Mouse (Mus musculus) hindbrain, embryonic 15.5 days (tissue): ENCODE measurements around the gene I830077J02Rik. TPM values are rescaled to one million over a fixed set of nuclear protein-coding genes. Genes with fewer than 3 reads are reported as not detected.
"Not testable (repeated sequence)": the region's sequence is repeated elsewhere in the genome, so short reads cannot be mapped to it uniquely, and the experiment has no call there.

ENCODE experiments used
- ATAC-seq: fragments of 200-750 bp; cut with Nextera tagmentation; 2 replicates; pipeline ENCODE4 v1.8.0; 2017; ENCODE audit warnings: low read depth, moderate number of reproducible peaks, moderate TSS enrichment; ENCODE audit not compliant: low FRiP score
- H3K27ac ChIP-seq: fragments of 300-500 bp; sonication (generic); replicated peaks from 2 replicates; pipeline ENCODE4 v1.5.1; 2015; ENCODE audit warnings: mild to moderate bottlenecking, inconsistent platforms
- H3K27me3 ChIP-seq: fragments of 300-500 bp; sonication (generic); 2 replicates; pipeline ENCODE4 v1.6.1; 2015; ENCODE audit warnings: control low read depth, inconsistent platforms
- H3K36me3 ChIP-seq: fragments of 300-500 bp; sonication (generic); 2 replicates; pipeline ENCODE4 v1.6.1; 2015; ENCODE audit warnings: control low read depth, inconsistent platforms
- H3K4me1 ChIP-seq: fragments of 300-500 bp; sonication (generic); replicated peaks from 2 replicates; pipeline ENCODE4 v1.6.1; 2015; ENCODE audit warnings: control low read depth, inconsistent platforms
- H3K4me2 ChIP-seq: fragments of 300-500 bp; sonication (generic); 2 replicates; pipeline ENCODE4 v1.6.1; 2015; ENCODE audit warnings: moderate library complexity, mild to moderate bottlenecking, inconsistent platforms
- H3K4me3 ChIP-seq: fragments of 300-500 bp; sonication (generic); 2 replicates; pipeline ENCODE4 v1.5.1; 2015; ENCODE audit warnings: mild to moderate bottlenecking, inconsistent platforms
- H3K9ac ChIP-seq: fragments of 300-500 bp; sonication (generic); 2 replicates; pipeline ENCODE4 v1.6.1; 2015; ENCODE audit warnings: inconsistent platforms
- H3K9me3 ChIP-seq: fragments of 300-500 bp; sonication (generic); 2 replicates; pipeline ENCODE4 v1.6.1; 2016; ENCODE audit warnings: control low read depth, inconsistent platforms
- whole genome bisulfite sequencing: fragments of 180-500 bp; shearing (Covaris S2); methylation state at CpG from one replicate; pipeline ENCODE4 v1.1.7; 2015; 5-methylcytosine and 5-hydroxymethylcytosine counted together
- polyA plus RNA-seq: library from polyadenylated mRNA; unstranded; fragments of >200 nt; fragmentation: Nextera tagmentation; extraction: Ambion mirVana; gene quantifications from 2 replicates; pipeline ENCODE4 v1.2.1, GENCODE M21; 2015

Gene I830077J02Rik
- polyA plus RNA-seq, 1 experiment from 2014 or later: 0.17 TPM

GRCm38 (mm10) chr3:105936111-105936510 lies 3.6 kb upstream of the I830077J02Rik start:
- no peak overlapping the region for H3K4me2 ChIP-seq
- no peaks in the 10 kb centered on the region for H3K4me1 ChIP-seq
- ATAC-seq: no peak
- peaks cover 9% of the 10 kb centered on the region for H3K36me3 ChIP-seq
- WGBS: 95% methylated on average over 4 of the region's 4 CpGs
- H3K4me3 ChIP-seq: no peak overlapping the region
- H3K9me3 ChIP-seq: no peaks in the 10 kb centered on the region
- no peaks in the 10 kb centered on the region for H3K27me3 ChIP-seq
- H3K27ac ChIP-seq: no peak overlapping the region
- H3K9ac ChIP-seq: no peak overlapping the region

DNA sequence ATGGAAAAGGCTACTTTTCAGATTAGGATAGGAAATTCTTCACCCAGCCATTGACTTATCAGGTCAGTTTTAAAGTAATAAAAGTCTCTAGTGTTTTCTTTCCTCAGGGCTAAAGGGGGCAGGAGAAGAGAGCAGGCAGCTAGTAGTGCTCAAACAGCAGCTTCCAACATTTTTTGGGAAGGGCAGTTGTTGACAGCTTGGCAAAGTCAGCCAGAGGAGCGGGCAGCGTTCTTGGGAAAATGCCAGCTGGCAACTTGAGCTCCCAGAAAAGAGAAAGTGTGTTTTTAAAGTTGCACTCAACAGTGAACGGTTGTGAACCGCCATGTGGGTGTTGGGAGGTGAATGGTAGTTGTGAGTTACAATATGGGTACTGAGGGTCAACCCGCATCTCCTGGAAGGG lies 2.6 kb upstream of the I830077J02Rik start:
- Histone ChIP-seq H3K36me3 (0 out of 2 replicates have a peak, but pooled peaks cover 4% of the 10 kb centered on the region), H3K4me1 (no peaks in the 10 kb centered on the region), H3K4me2 (no peak overlapping the region), H3K9ac (no peak overlapping the region), H3K27me3 (no peaks in the 10 kb centered on the region), H3K9me3 (no peaks in the 10 kb centered on the region), H3K27ac (no peak overlapping the region), H3K4me3 (no peak overlapping the region)
- no peak for ATAC-seq
- WGBS: 75% methylated on average over 5 of the region's 5 CpGs

GRCm38 (mm10) chr3:105933926-105934325 lies 1.5 kb upstream of the I830077J02Rik start:
- H3K27ac ChIP-seq: no peak overlapping the region
- H3K36me3 ChIP-seq: 0 out of 2 replicates have a peak, but pooled peaks cover 4% of the 10 kb centered on the region
- H3K4me1 ChIP-seq: no peaks in the 10 kb centered on the region
- no peak overlapping the region for H3K4me3 ChIP-seq
- no peak overlapping the region for H3K9ac ChIP-seq
- H3K9me3 ChIP-seq: no peaks in the 10 kb centered on the region
- no peak overlapping the region for H3K4me2 ChIP-seq
- no peaks in the 10 kb centered on the region for H3K27me3 ChIP-seq
- WGBS: 95% methylated on average over 6 of the region's 6 CpGs
- no peak for ATAC-seq

- no peak for ATAC-seq
- H3K9me3 ChIP-seq: no peaks in the 10 kb centered on the region
- H3K4me2 ChIP-seq: no peak overlapping the region
- no peak overlapping the region for H3K27ac ChIP-seq
- no peak overlapping the region for H3K9ac ChIP-seq
- no peaks in the 10 kb centered on the region for H3K4me1 ChIP-seq
- H3K27me3 ChIP-seq: no peaks in the 10 kb centered on the region
- 89% methylated on average over 2 of the region's 2 CpGs for WGBS
- no peaks in the 10 kb centered on the region for H3K36me3 ChIP-seq
- H3K4me3 ChIP-seq: no peak overlapping the region
Measured at GRCm38 (mm10) chr3:105931095-105931494, 1.4 kb downstream of the I830077J02Rik start.

DNA sequence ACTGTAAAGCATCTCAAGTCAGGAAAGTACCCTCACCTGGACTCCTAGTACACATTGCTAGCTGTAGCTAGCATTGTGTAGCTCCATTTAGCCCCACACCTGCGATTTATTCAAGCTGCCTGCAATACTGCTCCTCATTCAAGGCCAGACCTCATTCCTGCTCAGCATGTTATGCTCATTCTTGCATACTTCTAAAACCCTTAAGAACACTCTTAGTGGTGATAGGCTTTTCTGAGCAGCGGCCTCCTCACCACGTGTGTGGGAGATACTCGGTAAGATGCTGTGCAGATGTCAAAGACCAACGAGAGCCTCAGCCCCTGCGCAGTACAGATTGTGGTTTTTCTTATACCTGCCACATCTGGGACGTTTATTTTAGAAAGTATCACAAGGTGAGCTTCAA lies 2.6 kb downstream of the I830077J02Rik start:
- WGBS: 91% methylated on average over 7 of the region's 7 CpGs
- Histone ChIP-seq H3K4me2 (no peak overlapping the region), H3K9me3 (no peaks in the 10 kb centered on the region), H3K9ac (no peak overlapping the region), H3K27me3 (no peaks in the 10 kb centered on the region), H3K27ac (no peak overlapping the region), H3K36me3 (no peaks in the 10 kb centered on the region), H3K4me3 (no peak overlapping the region), H3K4me1 (no peaks in the 10 kb centered on the region)
- no peak for ATAC-seq

GRCm38 (mm10) chr3:105928781-105929180 lies 3.7 kb downstream of the I830077J02Rik start:
- Histone ChIP-seq H3K27ac (no peak overlapping the region), H3K9ac (no peak overlapping the region), H3K4me2 (no peak overlapping the region), H3K9me3 (no peaks in the 10 kb centered on the region), H3K36me3 (no peaks in the 10 kb centered on the region), H3K4me3 (no peak overlapping the region), H3K27me3 (no peaks in the 10 kb centered on the region), H3K4me1 (no peaks in the 10 kb centered on the region)
- WGBS: 87% methylated on average over 6 of the region's 6 CpGs
- no peak for ATAC-seq

GRCm38 (mm10) chr3:105928195-105928569 lies 4.3 kb downstream of the I830077J02Rik start:
- Histone ChIP-seq H3K4me2 (no peak overlapping the region), H3K36me3 (no peaks in the 10 kb centered on the region), H3K9me3 (no peaks in the 10 kb centered on the region), H3K4me3 (no peak overlapping the region), H3K4me1 (no peaks in the 10 kb centered on the region), H3K9ac (no peak overlapping the region), H3K27me3 (no peaks in the 10 kb centered on the region), H3K27ac (no peak overlapping the region)
- 83% methylated on average over 3 of the region's 3 CpGs for WGBS
- no peak for ATAC-seq

- no peak overlapping the region for H3K9ac ChIP-seq
- 80% methylated on average over 7 of the region's 7 CpGs for WGBS
Measured at GRCm38 (mm10) chr3:105927561-105928194, 4.8 kb downstream of the I830077J02Rik start.

GRCm38 (mm10) chr3:105924616-105925015 lies 7.8 kb downstream of the I830077J02Rik start:
- Histone ChIP-seq H3K27ac (no peak overlapping the region), H3K9ac (no peak overlapping the region), H3K9me3 (no peaks in the 10 kb centered on the region), H3K4me2 (no peak overlapping the region), H3K36me3 (no peaks in the 10 kb centered on the region), H3K4me3 (no peak overlapping the region), H3K4me1 (no peaks in the 10 kb centered on the region), H3K27me3 (no peaks in the 10 kb centered on the region)
- ATAC-seq: no peak
- WGBS: 87% methylated on average over 9 of the region's 9 CpGs

More at GRCm38 (mm10) chr3:105927561-105928194, 4.8 kb downstream of the I830077J02Rik start:
- ATAC-seq: no peak
- no peak overlapping the region for H3K4me2 ChIP-seq
- no peaks in the 10 kb centered on the region for H3K27me3 ChIP-seq
- H3K36me3 ChIP-seq: no peaks in the 10 kb centered on the region
- no peak overlapping the region for H3K4me3 ChIP-seq
- H3K4me1 ChIP-seq: no peaks in the 10 kb centered on the region
- no peak overlapping the region for H3K27ac ChIP-seq
- no peaks in the 10 kb centered on the region for H3K9me3 ChIP-seq

DNA sequence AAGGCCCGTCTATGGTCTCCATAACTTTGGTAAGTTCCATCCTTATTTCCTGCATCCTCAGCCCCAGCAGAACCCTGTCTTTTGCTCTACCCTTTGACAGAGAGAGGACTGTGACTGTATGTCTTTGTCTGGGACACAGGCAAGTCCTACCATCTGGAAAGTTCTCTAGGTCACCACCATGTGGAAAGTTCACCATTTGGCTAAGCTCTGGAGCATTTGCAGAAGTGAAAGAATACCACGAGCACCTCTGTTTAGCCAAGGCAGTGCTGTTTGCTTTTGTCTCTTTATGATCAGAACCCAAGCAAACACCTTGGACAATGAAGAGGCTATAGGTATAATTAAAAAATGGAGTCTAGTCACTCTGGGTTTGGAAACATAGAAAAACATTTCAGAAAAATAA lies 10.5 kb downstream of the I830077J02Rik start:
- Histone ChIP-seq H3K4me3 (no peak overlapping the region), H3K4me1 (no peaks in the 10 kb centered on the region), H3K36me3 (no peaks in the 10 kb centered on the region), H3K27ac (no peak overlapping the region), H3K9ac (no peak overlapping the region), H3K9me3 (no peaks in the 10 kb centered on the region), H3K4me2 (no peak overlapping the region), H3K27me3 (no peaks in the 10 kb centered on the region)
- no peak for ATAC-seq
- 85% methylated on average over 2 of the region's 2 CpGs for WGBS

- H3K9me3 ChIP-seq, H3K36me3 ChIP-seq, H3K27me3 ChIP-seq, H3K27ac ChIP-seq, H3K4me3 ChIP-seq, H3K9ac ChIP-seq, H3K4me2 ChIP-seq, ATAC-seq, H3K4me1 ChIP-seq: not testable (repeated sequence)
Measured at GRCm38 (mm10) chr3:105920743-105921142, 11.7 kb downstream of the I830077J02Rik start.

DNA sequence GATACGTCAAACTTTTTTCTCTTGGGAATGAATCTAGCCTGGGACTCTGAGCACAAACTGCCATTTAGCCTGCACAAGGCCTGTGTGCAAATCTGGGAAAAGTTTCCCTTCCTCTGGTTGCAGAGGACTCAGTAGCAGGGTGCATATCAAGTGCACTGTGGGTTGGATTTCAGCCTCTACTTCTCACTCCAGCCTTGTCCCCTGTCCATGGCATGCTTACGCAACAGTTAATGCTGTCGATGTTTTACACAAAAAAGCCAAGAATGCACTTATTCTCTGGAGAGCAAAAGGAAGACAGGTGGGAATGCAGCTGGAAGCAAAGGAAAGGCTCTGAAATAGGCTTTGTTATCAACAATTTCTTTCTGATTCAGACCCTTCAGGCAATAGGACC lies 14.1 kb downstream of the I830077J02Rik start:
- no peaks in the 10 kb centered on the region for H3K36me3 ChIP-seq
- H3K9ac ChIP-seq: no peak overlapping the region
- H3K27me3 ChIP-seq: no peaks in the 10 kb centered on the region
- H3K4me1 ChIP-seq: no peaks in the 10 kb centered on the region
- H3K4me2 ChIP-seq: no peak overlapping the region
- no peak overlapping the region for H3K27ac ChIP-seq
- H3K9me3 ChIP-seq: no peaks in the 10 kb centered on the region
- H3K4me3 ChIP-seq: no peak overlapping the region
- no peak for ATAC-seq
- 79% methylated on average over 3 of the region's 3 CpGs for WGBS
